Mouse (Mus musculus) retina, adult 2 months (tissue): ENCODE data around the gene Ctss.
"Not testable (repeated sequence)": the region's sequence is repeated elsewhere in the genome, so short reads cannot be mapped to it uniquely, and the experiment has no call there.

ENCODE experiments used
- DNase-seq: peaks from one replicate; pipeline ENCODE4 v3.0.0-alpha.2; 2012; ENCODE audit warnings: low read depth, low spot score

Ctss gene

DNA sequence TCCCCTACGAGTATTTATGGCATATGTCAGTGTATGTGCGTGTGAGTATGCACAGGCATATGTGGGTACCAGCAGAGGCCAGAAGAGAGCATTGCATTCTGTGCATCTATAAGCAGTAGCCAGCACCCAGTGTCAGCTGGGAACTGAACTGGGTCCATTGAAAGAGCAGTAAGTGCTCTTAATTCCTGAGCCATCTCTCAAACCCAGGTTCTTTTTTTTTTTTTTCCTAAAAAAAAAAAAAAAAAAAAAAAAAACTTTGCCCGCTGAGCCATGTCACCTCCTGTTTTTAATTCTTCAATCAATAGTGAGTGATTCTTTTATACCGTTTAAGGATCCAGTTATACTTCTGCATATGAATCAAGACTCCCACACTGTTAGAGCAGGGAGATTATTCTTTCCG, 6.8 kb downstream of the Ctss start:
- DNase-seq = no peak

DNA sequence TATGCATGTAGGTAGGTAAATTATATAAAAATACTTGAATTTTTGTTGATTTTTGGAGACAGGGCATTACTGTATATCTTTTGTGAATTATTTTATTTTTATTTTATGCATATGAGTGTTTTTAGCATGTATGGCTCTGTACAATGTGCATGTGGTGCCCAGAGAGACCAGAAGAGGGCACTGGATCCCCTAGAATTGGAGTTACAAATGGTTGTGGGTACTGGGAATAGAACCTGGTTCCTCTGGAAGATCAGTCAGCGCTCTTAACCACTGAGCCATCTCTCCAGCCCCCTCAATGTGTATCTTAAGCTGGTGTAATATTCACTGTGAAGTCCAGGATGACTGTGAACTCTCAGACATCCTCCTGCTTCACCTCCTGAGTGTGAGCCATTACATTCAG, 8.3 kb downstream of the Ctss start:
- no peak for DNase-seq

DNA sequence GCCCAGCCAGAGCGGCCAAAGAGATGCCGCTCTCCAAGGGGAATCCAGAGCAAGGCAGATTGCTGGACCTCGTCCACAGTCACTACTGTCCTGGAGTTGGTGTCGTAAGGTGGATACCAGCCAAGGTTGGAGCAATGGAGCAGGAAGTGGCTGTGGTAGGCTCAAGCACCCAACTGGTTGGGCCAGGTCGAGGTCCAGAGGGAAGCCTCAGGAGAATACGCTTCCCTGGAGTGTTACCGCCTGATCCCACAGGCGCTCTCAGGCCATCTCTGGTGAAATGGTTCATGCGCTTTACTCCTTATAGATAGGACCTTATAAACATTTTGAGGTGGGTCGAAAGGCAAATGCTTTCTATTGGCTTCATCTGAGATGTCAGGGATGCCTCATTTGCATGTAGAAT, 12.3 kb downstream of the Ctss start:
- DNase-seq = no peak

DNA sequence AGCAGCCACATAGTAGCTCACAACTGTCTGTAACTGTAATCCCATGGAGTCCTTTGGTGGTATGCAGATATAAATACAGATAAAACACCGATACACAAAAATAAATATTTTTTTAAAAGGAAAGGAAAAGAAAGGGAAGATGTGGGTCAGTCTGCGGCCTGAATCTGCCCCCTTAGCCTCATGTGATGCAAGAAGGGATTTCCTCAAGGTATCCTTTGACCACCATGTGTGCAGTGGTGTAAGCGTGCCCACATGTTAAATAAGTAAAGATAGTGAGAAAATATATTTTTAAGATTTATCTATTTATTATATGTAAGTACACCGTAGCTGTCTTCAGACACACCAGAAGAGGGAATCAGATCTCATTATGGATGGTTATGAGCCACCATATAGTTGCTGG, 13.3 kb downstream of the Ctss start:
- DNase-seq = no peak

DNA sequence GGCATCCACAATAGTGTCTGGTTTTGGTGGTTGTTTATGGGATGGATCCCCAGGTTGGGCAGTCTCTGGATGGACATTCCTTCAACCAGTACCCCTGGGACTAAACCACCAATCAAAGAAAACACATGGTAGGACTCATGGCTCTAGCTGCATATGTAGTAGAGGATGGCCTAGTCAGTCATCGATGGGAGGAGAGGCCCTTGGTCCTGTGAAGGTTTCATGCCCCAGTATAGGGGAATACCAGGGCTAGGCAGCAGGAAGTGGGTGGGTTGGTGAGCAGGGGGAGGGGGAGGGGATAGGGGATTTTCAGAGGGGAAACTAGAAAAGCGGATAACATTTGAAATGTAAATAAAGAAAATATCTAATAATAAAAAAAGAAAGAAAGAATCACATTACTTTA, 14.6 kb downstream of the Ctss start:
- DNase-seq = not testable (repeated sequence)

DNA sequence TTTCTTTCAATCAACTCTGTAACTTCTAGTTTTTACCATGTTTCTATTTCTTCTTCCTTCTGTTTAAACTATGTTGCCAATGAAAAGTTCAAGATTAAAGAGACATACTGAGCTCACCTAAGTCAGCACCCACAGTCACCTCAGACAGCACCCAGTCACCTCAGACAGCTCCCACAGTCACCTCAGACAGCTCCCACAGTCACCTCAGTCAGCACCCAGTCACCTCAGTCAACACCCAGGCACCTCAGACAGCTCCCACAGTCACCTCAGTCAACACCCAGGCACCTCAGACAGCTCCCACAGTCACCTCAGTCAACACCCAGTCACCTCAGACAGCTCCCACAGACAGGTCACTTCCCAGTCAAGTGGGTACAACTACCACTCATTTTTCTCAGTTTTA, 15.6 kb downstream of the Ctss start:
- no peak for DNase-seq

DNA sequence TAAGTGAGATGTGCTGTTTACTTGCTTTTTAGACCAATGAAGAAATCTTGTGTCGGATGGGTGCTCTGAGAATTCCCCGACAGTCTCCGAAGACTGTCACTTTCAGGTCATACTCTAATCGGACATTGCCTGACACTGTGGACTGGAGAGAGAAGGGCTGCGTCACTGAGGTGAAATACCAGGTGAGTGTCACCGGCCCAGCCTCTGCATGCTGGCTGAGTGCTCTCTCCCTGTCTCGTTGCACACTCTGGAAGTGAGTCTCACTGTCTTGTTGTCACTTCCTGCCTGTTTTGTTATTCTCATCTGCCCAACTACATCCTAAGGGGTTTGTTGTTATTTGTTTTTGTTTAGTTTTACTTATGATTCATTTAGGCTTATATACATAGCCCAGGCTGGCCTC, 16.4 kb downstream of the Ctss start:
- DNase-seq = no peak

DNA sequence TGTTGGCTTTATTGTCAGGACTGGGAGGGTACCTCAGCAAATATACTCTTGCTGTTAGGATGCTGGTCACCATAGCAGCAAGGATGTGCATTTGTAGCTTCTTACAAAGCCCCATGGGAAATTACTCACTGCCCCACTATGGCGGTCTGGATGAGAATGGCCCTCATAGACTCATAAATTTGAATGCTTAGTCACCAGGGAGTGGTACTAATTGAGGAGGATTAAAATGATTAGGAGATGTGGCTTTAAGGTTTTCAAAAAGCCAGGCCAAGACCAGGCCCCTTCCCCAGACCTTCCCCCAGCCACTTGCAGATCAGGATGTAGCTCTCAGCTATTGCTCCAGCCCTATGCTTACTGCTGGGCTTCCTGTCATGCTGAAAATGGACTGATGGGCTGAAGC, 23.6 kb downstream of the Ctss start:
- no peak for DNase-seq

DNA sequence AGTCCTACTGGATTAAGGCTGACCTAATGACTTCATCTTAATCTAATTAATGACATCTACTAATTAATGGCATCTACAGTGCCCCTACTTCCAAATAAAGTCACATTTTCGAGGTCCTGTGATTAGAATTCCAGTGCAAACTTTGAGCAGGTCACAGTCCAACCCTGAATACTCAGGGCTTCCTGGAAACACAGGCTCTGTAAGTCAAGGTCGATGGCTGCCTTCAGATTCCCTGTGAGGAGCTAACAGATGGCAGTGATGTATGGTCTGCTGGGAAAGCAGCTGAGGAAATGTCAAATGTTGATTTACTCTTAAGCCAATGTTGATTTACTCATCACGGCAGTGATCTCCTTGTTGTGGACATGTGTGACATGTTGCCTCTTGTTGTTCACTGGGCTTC, 27.4 kb downstream of the Ctss start:
- DNase-seq = no peak

DNA sequence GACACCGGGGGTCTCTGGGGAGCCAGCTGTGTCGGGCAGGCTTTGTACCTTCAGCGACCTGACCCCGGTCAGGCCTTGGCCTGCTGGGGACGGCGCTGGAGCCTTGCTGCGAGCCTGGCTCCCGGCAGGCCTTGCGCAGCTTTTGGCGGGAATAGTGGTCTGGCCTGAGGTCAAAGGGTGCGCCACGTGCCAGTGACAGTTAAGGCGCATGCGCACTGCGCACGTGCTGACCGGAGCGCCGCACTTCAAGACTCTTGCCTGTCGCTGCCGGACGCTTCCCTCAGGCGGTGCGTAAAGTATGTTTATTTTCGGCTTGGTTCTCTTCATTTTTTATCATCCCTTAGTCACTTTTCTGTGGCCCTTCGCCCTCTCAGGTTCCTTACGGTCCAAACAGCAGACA, 32.9 kb downstream of the Ctss start, which contains the start of gene Hormad1:
Hormad1 (plus strand) TSS at position 241 of the 400 bp plus-strand sequence.
- DNase-seq = no peak

DNA sequence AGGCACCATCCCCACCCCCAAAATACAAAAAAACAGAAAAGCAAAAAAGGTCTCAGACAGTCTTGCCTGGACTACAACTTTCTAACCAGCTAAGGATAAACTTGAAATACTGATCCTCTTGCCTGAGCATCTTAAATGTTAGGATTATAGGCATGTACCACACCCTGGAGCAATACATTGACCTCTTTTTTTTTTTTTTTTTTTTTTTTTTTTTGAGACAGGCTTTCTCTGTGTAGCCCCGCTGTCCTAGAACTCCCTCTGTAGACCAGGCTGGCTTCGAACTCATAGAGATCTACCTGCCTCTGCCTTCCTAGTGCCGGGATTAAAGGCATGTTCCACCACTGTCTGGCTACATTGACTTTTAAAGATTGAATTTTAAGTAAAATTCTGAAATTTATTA, 34.2 kb downstream of the Ctss start:
- DNase-seq = no peak

DNA sequence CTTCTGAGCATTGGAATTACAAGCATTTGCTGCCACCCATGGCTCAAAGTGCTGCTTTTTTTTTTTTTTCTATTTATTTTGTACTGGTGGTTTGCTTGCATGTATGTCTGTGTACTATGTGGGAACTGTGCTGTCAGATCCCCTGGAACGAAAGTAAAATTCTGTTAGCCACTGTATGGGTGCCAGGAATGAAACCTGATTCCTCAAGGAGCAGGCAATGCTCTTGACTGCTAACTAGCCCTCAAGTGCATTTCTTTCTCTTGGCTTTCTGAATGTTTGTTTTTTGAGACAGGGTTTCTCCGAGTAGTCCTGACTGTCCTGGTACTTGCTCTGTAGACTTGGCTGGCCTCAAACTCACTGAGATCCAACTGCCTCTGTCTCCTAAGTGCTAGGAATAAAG, 35.2 kb downstream of the Ctss start:
- DNase-seq = no peak

DNA sequence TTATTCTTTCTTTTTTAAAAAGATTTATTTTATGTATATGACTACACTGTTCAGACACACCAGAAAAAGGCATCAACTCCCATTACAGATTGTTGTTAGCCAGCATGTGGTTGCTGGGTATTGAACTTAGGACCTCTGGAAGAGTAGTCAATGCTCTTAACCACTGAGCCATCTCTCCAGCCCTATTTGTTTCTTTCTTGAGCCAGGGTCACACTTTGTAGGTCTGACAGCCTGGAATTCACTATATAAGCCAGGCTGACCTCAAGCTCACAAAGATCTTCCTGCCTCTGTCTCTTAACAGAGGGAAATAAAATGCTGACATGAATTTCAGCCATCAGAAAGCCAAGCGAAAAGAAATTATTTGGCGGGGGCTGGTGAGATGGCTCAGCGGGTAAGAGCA, 43.0 kb downstream of the Ctss start:
- no peak for DNase-seq

DNA sequence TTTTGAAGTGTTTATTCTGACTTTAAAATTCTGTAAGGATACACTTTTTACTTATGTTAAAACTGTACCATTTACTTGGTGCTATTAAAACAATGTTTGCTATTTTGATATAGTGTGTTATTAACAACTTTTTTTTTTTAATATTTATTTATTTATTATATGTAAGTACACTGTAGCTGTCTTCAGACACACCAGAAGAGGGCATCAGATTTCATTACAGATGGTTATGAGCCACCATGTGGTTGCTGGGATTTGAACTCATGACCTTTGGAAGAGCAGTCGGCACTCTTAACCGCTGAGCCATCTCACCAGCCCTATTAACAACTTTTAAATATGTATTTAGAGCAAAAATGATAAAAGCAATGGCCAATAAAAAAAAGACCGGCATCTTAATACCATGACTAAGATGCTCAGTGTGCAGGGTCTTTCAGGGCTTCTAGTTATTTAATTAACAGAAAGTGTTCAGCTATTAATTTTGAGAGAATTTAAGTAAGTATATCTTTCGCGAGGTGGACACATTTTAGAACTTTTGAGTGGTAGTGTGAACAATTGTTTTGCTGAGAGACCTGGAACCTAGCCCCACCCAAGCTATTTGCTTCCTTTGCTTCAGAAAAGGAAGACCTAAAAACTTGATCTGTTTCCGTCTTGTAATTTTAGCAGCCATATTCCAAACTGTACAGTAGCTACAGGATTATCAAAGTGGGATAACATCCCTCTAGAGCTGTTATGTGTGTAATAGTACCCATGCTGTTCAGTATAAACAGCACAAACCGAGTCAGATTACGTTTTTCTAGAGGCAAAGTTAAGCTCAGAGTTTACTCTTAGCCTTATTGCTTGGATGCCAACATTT, 61.4 kb downstream of the Ctss start:
- DNase-seq = no peak

DNA sequence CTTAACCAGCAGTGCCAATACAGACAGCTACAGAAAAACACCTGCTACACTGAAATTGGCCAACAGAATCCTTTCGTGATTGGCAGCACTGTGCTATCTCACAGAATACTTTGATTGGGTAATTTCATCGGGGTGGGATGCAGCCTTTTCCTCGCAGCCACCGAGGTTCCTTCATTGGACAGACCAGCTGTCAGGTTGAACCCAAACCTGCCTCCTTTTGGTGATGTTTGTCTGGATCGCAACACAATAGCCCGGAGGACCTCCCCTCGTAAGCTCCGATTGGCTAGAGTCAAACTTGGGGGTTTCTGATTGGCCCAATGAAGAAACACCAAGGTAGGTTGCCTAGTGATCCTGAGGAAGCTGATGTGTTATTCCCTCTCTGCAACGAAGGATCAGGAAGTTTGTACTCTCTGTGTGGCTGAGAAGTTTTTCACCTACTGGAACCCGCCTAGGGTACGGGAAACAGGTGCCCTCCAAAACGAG, 62.1 kb downstream of the Ctss start, which contains the start of gene Golph3l:
Golph3l (plus strand) TSS at position 331 of the 483 bp plus-strand sequence.
- DNase-seq = peak; percentile 93

DNA sequence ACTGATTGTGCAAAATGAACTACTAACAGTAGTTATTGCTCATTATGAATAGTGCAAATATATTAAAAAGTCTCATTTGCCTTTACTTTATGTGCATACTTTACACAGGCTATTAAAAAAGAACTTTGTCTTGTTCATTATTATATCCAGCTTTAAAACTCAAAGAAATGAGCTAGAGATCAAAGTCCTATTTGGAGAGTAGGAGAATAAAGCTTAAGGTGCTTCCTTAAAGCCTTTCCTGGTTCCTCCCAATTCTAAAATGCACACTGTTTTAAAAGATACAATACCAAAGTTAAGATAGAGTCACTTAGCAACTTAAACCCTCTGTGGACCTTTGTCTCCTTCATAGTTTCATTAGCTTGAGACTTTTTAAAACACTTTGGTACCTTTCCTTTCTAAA, 72.1 kb downstream of the Ctss start:
- no peak for DNase-seq

DNA sequence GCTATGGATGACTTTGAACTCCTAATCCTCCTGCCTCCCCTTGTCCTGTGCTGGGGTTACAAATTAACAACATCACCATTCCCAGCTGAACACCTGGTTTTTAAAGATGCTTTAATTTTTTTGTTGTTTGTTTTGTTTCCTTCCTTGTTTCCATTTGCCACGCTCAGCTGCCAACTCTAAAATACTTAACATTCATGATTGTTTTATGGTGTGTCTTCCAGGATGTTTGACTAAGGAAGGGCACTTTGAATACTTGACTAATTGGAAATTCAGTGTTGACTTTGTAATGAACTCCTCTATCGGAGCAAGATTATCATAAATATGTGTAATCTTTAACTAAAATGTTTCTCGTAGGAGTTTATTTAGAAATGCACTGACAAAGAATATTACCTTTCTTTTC, 74.7 kb downstream of the Ctss start:
- no peak for DNase-seq
